Mouse (Mus musculus) layer of hippocampus, adult 2 months (tissue): Measurements from ENCODE around the gene Rad54l2. TPM values are rescaled to one million over a fixed set of nuclear protein-coding genes. Genes with fewer than 3 reads are reported as not detected.
A peak's percentile ranks its signal among the peaks of the same experiment; 100 is the strongest.

Source experiments
- DNase-seq, 2 experiments: peaks; one replicate each; pipeline ENCODE4 v3.0.0; 2022; ENCODE audit warnings: low spot score in 2 of 2
- H3K27ac ChIP-seq: fragments of 200-600 bp; 2 replicates; pipeline ENCODE4 v1.8.1; 2022
- H3K4me3 ChIP-seq: fragments of 200-600 bp; 2 replicates; pipeline ENCODE4 v1.8.1; 2022; ENCODE audit warnings: mild to moderate bottlenecking
- CTCF ChIP-seq: fragments of 200-600 bp; conservative IDR thresholded peaks from 2 replicates; pipeline ENCODE4 v1.8.1; 2022; ENCODE audit warnings: antibody characterized with exemption, mild to moderate bottlenecking, moderate library complexity
- long read RNA-seq, 2 experiments: library from polyadenylated mRNA; stranded (forward); transcript quantifications; one replicate each; pipeline ENCODE4 v2.0.0; 2021; ENCODE audit warnings: borderline mapping rate in 2 of 2
- total RNA-seq, 2 experiments: library from RNA; stranded (reverse); gene quantifications; 2 replicates each; pipeline ENCODE4 v1.2.3; 2021

The Rad54l2 gene
- 10 to 100 TPM; 17.7 to 19.2 TPM for total RNA-seq
- long read RNA-seq, experiment 1, partial matches to known transcripts: 0 of 4 reads
- long read RNA-seq, experiment 1, other reads (novel, unspliced or antisense): 4 of 4 reads
- long read RNA-seq, experiment 2, partial matches to known transcripts: 0 of 3 reads
- long read RNA-seq, experiment 2, other reads (novel, unspliced or antisense): 3 of 3 reads

DNA sequence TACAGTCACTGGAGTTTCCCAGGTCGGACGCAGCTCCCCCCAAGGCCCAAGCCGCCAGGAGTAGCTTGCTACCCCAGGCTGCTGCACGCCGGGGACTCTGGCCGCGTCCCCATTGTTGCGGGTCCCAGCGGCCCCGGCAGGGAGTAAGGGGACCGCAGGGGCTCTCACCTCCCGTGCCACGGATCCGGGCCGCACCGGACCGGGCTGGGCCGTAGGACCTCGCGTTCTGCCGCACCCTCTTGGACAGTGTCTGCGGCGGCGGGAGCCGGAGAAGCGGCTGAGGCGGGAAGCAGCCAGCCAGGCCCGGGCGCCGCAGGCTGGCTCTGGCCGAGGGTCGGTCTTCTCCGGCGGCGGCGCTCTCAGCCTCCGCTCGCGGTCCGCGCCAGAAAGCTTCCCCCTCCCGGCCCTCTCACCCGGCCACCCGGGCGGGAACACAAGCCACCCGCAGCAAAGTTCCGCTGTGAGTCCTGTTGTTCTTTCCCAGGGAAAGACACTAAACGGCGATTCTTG is at the start of gene Rad54l2:
Gene Rad54l2, minus strand, starts transcription at position 383 of the 510 bp plus-strand sequence.
- TF ChIP-seq CTCF: peak; percentile 33; the same call in 1 of the 2 replicates
- DNase-seq: peak; percentile 79 to 90
- Histone ChIP-seq H3K27ac (peak within 1 kb of the TSS; percentile 97), H3K4me3 (peak within 1 kb of the TSS; percentile 91)

DNA sequence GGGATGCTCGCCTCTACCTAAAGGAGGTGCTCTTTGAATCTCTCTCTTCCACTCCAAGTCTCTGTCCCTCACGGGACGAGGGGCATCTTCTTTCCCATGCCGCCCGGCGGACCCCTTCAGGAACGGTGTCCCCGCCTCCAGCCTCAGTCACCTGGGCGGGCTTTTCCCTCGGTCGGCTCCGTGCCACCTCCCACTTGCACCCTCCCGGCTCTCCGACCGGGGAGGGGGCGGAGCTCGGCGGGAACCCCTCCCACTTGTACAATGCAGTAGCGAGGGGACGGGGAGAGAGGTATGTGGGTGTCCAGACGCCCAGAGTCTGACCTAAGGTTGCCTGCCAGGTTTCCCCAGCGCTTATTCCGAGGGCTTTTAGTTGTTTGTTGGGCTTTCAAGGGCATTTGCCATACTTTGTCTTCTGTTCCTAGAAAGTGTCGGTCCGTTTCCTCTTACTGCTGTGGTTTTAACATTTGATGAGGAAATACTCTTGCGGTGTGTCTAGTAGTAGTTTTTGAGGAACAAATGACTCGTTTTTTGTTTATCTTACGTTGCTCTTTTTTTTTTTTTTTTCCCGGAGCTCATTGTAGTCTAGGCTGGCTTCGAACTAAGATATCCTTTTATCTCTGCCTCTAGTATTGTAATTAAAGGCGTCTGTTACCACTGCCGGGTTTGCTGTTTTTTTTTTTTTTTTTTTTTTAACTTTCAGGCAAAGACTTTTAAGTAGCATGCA is 33.5 kb upstream of the Rad54l2 start:
- Histone ChIP-seq H3K27ac (peak overlapping the region; percentile 85), H3K4me3 (peak overlapping the region; percentile 86)
- DNase-seq: peak; percentile 66 to 71
- TF ChIP-seq CTCF: no peak; the same call in 1 of the 2 replicates

DNA sequence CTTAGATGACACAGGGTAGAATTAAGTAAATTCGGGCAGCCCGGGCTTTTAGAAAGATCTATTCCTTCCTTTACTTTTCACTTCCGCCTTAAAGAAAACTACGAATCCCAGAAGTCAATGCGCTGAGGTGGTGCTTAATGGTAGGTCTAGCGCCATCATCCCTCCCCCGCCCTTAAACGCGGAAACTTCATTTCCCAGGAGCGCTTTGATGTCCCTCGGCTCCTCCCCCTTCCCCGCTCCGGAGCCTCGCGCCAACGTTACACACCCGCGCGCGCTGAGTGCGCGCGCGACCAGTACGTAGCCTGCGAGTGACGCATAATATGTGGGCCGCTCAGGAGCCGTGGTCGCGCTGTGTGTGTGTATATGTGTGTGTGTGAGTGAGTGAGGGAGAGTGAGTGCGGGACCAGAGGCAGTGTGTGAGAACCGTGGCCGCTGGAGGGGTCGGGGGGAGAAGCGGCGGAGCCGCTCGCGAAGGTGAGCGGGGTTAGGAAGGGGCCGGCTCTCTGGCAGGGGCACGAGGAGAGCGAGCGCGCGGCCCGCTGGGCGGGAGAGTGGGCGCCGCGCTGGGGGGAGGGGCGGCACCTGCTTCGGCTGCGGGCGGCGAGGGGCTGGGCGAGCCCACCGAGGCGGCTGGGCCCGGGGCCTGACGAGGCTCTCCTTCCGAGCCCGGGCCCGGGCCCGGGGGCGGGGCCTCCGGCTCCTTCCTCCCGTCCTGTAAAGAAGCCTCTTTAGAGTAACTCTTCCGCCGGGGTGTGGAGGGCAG is 32.8 kb upstream of the Rad54l2 start, which contains the start of gene Dcaf1:
Gene Dcaf1, plus strand, starts transcription at position 257 of the 763 bp plus-strand sequence.
- peak; percentile 91 to 96 for DNase-seq
- Histone ChIP-seq H3K27ac (peak within 1 kb of the TSS; percentile 85), H3K4me3 (peak within 1 kb of the TSS; percentile 86)
- TF ChIP-seq CTCF: no peak

DNA sequence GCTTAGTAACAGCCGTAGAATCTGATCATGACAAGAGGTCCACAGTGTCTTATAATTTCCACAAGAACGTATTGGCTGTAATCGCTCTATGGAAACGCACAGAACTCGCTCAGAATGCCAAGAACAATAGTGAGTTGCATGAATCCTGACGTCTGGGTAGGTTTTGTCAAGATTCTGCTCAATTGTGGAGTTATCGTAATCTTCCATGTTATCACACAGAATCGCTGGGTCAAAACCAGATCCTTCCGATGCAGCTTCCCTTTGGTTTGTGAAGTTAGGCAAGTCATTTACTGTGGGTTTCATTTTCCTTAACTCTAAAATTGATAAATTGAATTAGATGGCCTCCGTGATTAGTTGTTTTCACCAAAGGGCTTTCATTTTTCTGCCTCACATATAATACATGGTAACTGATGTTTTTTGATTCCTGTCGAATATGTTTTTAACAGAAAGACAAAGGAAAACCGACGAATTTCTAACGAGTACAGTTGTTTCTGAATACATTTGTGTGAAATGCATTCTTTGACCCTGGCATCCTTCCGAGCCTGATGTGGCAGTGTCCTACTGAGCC is 32.1 kb upstream of the Rad54l2 start:
- Histone ChIP-seq H3K4me3 (peak overlapping the region; percentile 86), H3K27ac (peak overlapping the region; percentile 74)
- TF ChIP-seq CTCF: no peak
- no peak for DNase-seq

DNA sequence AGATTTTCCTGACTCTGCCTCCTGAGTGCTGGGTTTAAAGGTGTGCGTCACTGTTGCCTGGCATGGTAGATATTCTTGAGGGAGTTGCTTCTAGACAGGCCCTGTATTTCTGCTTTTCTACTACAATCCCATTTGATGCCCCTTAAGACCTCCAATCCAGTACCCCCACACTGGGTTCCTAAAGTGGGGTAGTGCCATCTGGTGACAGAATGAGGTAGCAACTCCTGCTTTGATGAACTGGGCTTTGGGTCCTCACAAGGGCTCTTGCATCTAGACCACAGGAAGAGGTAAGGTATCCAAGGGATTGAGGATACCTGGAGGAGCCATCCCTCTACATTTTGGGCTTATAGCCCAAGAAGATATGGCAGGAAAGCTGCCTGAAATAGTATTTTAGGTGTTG is 30.2 kb upstream of the Rad54l2 start:
- DNase-seq: no peak
- TF ChIP-seq CTCF: peak; percentile 69
- no peak overlapping the region for H3K4me3 ChIP-seq
- no peak overlapping the region for H3K27ac ChIP-seq

DNA sequence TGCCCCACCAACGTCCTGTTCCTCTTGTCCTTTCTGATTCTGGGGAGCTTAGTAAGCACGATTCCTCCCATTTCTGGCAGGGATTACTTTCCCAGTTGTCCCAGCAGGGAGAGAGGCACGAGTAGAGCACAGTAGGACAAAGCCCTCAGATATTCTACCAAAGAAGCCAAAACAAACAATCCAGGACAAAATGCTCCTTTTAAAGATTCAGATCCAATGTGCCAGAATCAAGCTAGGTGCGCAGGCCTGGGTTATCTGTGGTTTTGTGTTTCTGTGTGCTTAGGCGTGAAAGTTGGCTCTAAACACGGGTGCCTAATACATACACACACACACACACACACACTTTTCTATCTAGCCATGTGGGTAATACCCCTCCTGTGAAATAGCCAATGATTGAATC is 29.2 kb upstream of the Rad54l2 start:
- Histone ChIP-seq H3K4me3 (no peak overlapping the region), H3K27ac (no peak overlapping the region)
- no peak for TF ChIP-seq CTCF
- DNase-seq: no peak

DNA sequence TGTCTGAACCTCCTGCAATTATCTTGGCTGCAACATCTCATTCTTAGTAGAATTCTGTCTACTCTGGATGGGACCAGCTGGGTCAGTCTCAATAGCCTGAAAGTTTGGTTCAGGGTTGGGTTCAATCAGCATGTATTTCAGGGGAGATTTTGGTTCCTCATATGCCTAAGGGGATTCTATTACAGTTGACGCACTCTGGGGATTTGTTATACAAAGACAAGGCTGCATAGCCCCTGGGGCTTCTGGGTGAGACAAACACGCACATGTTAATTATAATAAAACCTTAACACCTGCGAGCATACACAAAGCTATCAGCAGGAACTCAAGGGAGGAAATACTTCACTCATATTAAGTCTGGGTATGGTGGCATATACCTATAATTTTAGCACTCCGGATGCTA is 17.5 kb upstream of the Rad54l2 start:
- Histone ChIP-seq H3K4me3 (no peak overlapping the region), H3K27ac (no peak overlapping the region)
- no peak for TF ChIP-seq CTCF
- no peak for DNase-seq

DNA sequence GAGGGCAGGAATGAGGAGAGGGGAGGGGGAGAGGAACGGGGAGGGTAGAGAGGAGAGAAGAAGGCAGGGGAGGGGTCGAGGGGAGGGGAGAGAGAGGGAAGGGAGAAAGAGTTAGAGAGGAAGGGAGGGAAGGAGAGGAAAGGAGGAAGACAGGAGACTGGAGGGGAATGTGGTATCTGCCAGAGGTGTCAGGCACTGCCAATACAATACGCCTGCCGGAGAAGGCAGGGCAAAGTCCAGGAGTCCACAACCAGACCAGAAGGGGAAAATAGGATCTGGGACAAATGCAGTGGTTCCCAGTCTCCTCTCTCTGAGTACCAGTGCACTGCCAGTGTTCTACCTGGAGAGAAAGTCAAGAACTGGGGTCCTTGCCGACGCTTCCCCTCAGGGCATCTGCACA is 1.8 kb upstream of the Rad54l2 start:
- Histone ChIP-seq H3K27ac (no peak overlapping the region), H3K4me3 (no peak overlapping the region)
- DNase-seq: no peak
- TF ChIP-seq CTCF: no peak

DNA sequence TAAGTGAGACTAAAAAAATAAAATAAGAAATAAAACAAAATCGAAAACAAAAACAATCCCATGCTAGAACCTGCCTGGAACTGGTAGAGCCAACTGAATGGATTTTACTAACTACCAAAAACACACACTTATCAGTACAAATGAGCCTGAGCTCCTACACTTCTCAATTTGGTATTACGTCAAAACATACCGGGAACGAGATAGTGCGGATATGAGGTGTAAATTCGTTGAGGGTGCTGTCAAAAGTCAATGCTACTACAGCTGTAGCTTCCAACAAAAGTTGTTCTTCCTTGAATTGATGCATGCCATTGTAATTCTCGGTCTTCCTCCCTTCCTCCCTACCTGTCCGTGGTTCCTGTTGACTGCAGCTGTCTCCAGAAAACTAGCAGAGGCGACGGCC is 369 bp upstream of the Rad54l2 start:
- H3K27ac ChIP-seq: peak overlapping the region; percentile 97
- H3K4me3 ChIP-seq: peak overlapping the region; percentile 91
- no peak for DNase-seq
- no peak for TF ChIP-seq CTCF

DNA sequence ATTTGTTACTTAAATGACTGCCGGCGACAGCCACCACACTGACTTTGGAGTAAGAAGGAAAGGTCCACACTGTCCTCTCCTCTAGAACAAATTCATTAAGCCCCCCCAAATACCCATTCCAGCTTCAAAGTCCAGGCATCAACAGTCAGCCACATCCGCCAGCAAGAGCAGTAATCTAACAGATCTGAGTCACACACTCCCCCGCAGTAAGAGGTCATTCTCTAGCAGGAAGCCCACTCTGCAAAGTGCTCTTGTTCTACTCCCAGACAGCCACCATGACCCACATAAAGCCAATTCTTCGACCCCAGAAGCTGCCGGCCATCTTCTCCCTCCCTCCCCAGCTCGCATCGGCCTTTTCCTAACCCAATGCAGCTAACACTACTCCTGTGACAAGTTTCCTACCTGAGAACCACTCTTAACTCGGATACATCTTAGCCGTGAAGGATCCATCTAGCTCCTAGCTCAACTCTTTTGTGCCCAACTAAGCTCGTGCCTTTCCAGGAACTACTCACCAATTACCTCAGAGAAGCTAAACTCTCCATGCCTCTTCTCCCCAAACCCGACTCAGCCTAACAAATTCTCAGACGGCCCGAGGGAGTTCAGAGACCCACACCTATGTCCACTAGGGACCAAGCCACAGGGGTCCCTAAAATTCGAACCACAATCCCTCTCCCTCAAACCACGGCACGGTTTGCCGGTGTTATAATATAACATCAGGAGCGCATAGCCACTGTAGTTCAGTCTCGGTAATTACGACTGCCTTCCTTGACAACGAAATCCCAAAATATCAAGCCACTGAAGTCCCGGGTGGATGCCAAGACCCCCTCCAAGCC is 799 bp downstream of the Rad54l2 start:
- Histone ChIP-seq H3K27ac (peak overlapping the region; percentile 97), H3K4me3 (peak overlapping the region; percentile 91)
- TF ChIP-seq CTCF: no peak
- no peak for DNase-seq

DNA sequence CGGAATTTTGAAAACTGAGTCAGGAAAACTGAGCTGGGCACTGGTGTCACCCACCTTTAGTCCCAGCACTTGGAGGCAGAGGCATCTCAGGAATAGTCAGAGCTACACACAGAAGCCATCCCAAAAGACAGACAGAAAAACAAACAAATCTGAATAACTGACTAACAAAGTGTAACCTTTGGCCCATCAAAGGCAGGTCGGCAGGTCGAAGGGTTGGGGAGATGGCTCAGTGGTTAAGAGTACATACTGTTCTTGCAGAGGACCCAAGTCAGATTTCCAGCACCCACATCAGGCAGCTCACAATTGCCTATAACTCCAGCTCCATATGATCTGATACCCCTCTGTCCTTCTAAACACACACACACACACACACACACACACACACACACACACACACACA is 3.8 kb downstream of the Rad54l2 start:
- no peak for DNase-seq
- no peak for TF ChIP-seq CTCF
- no peak overlapping the region for H3K27ac ChIP-seq
- no peak overlapping the region for H3K4me3 ChIP-seq

DNA sequence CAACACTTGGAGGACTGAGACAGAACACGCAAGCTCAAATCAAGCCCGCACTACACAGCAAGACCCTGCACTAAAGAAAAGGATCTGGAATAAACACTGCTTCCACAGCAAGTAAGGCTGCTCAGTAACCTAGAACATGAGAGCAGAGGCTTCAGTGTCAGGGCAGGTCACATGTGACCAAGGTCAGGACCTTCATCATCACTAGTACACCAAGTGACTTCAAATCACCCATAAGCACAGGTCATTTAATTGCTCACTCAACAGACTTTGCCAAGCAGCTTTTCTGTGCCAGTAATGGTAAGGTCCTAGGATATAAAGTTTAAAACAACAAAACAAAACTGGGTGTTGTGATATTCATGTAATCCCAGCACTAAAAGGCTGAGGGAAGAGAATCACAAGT is 5.4 kb downstream of the Rad54l2 start:
- DNase-seq: no peak
- Histone ChIP-seq H3K4me3 (no peak overlapping the region), H3K27ac (no peak overlapping the region)
- TF ChIP-seq CTCF: no peak
